Mouse (Mus musculus) B cell, adult 67 days (primary cell): Measurements from ENCODE around the gene Nol10. TPM values are rescaled to one million over a fixed set of nuclear protein-coding genes. Genes with fewer than 3 reads are reported as not detected.

ENCODE experiments used
- total RNA-seq, 2 experiments: library from RNA; stranded (reverse); gene quantifications; 4 replicates each; pipeline ENCODE4 v1.2.4; 2023

The Nol10 gene
- total RNA-seq = 10 to 100 TPM; 20.8 to 22.3 TPM

DNA sequence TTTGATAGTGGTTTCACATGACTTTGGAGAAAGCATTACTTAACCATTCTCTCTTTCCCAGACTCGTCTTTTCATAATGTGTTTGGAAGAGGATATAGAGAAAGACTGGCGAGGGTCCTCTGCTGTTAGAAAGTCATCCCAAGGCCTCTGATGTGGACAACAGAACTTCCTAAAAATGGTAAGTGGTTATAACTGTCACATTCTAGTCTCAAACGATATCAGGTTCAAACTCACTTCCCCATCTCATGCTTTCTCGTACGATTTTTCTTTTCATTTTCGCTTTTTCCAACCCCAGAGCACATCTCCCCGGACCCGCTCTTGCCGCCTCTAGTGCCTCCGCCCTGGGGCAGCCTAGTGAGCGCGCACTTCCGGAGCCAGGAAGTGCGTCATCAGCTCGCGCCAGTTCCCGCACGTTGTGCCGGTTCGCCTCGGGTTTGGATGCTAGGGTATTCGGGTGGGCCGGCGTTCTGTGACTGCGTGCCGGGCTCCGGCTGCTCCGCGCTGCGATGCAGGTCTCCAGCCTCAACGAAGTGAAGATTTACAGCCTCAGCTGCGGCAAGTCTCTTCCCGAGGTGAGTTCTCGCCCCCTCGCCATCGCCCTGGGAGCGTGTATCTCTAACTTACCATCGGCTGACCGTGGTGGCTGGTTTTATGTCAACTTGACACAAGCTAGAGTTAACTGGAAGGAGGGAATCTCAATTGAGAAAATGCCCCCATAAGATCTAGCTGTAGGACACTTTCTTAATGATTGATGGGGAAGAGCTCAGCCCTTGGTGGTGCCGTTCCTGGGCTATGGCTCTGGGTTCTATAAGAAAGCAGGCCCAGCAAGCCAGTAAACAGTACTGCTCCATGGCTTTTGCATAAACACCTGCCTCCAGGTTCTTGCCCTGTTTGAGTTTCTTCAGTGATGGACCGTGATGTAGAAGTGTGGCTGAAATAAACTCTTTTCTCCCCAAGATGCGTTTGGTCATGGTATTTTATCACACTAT lies at the start of gene Nol10:
Gene Nol10 (plus strand): TSS at position 411 of the 989 bp plus-strand sequence.

DNA sequence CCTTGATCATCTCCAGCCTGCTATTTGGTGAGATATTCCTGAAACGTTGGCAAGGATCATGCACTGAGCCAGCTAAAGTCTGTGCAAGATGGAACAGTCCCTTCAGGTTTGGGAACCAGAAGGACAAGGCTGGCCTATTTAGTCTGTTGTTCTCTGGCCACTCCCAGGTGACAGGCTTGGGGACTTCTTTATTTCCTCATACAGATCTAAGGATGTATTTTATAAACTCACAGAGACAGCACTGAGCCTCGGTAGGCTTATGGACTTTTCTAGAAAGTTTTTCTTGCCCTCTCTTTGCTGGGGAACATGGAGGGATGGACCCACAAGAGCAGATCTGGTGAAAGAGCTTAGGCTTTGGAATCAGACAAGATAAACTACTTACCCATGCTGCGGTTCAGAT lies 19.0 kb upstream of the Nol10 start, which contains the start of gene Atp6v1c2:
Gene Atp6v1c2 (minus strand): TSS at position 101 of the 400 bp plus-strand sequence.

Other genes starting within 250 kb of the Nol10 start
- gene Kcnf1, start 171.6 kb upstream of the Nol10 start, total RNA-seq = not detected
- 100 to 1,000 TPM; 162 to 168 TPM for gene Pdia6, start 81.9 kb upstream of the Nol10 start, total RNA-seq
- not detected for gene Atp6v1c2, start 19.1 kb upstream of the Nol10 start, total RNA-seq
- gene Odc1, start 196.3 kb downstream of the Nol10 start, total RNA-seq = 100 to 1,000 TPM; 458 to 520 TPM